Mouse (Mus musculus) cerebellum, adult 9-11 months (tissue): Measurements from ENCODE around the gene Ppme1.

Experiments
- DNase-seq: peaks from one replicate; pipeline ENCODE4 v3.0.0; 2022

Gene Ppme1

GRCm38 (mm10) chr7:100323721-100324120, 48.4 kb downstream of the Ppme1 start:
- no peak for DNase-seq

- DNase-seq: no peak
Observed at GRCm38 (mm10) chr7:100317534-100317933, 54.6 kb downstream of the Ppme1 start.

- DNase-seq: no peak
Observed at GRCm38 (mm10) chr7:100316924-100317323, 55.2 kb downstream of the Ppme1 start.

- DNase-seq: no peak
Observed at GRCm38 (mm10) chr7:100312716-100313115, 59.4 kb downstream of the Ppme1 start.

- DNase-seq: no peak
Observed at GRCm38 (mm10) chr7:100310290-100310689, 61.8 kb downstream of the Ppme1 start.

- no peak for DNase-seq
Observed at GRCm38 (mm10) chr7:100309679-100310078, 62.4 kb downstream of the Ppme1 start.

GRCm38 (mm10) chr7:100309216-100309615, 62.9 kb downstream of the Ppme1 start:
- DNase-seq: no peak

- DNase-seq: peak; percentile 7
Observed at GRCm38 (mm10) chr7:100307872-100308653, 64.0 kb downstream of the Ppme1 start.

- no peak for DNase-seq
Observed at GRCm38 (mm10) chr7:100305894-100306293, 66.2 kb downstream of the Ppme1 start.

- no peak for DNase-seq
Observed at GRCm38 (mm10) chr7:100302316-100302715, 69.8 kb downstream of the Ppme1 start.

GRCm38 (mm10) chr7:100301390-100301789, 70.7 kb downstream of the Ppme1 start:
- no peak for DNase-seq

GRCm38 (mm10) chr7:100298861-100299510, 73.1 kb downstream of the Ppme1 start:
- DNase-seq: no peak

- DNase-seq: no peak
Observed at GRCm38 (mm10) chr7:100296699-100297098, 75.4 kb downstream of the Ppme1 start.

- no peak for DNase-seq
Observed at GRCm38 (mm10) chr7:100295745-100296144, 76.4 kb downstream of the Ppme1 start.

GRCm38 (mm10) chr7:100293546-100293945, 78.6 kb downstream of the Ppme1 start:
- DNase-seq: no peak

GRCm38 (mm10) chr7:100288622-100289021, 83.5 kb downstream of the Ppme1 start:
- no peak for DNase-seq

GRCm38 (mm10) chr7:100287748-100288578, 84.1 kb downstream of the Ppme1 start:
- DNase-seq: no peak

GRCm38 (mm10) chr7:100285383-100285782, 86.7 kb downstream of the Ppme1 start, which contains the start of gene P4ha3:
P4ha3 (plus strand) TSS chr7:100285520.
- no peak for DNase-seq

GRCm38 (mm10) chr7:100283298-100283697, 88.8 kb downstream of the Ppme1 start:
- DNase-seq: no peak

GRCm38 (mm10) chr7:100281596-100281995, 90.5 kb downstream of the Ppme1 start:
- no peak for DNase-seq

GRCm38 (mm10) chr7:100279803-100280202, 92.3 kb downstream of the Ppme1 start:
- peak; percentile 8 for DNase-seq
